Mouse (Mus musculus) layer of hippocampus, postnatal 14 days (tissue): ENCODE data around the gene Olfr1532-ps1. TPM values are rescaled to one million over a fixed set of nuclear protein-coding genes. Genes with fewer than 3 reads are reported as not detected.
"Not testable (repeated sequence)": the region's sequence is repeated elsewhere in the genome, so short reads cannot be mapped to it uniquely, and the experiment has no call there.

Experiments
- DNase-seq, 2 experiments: peaks; one replicate each; pipeline ENCODE4 v3.0.0; 2021 to 2022; ENCODE audit warnings: low spot score in 2 of 2, mixed read lengths in 1 of 2
- long read RNA-seq, 2 experiments: library from polyadenylated mRNA; stranded (forward); transcript quantifications; one replicate each; pipeline ENCODE4 v2.0.0; 2021
- total RNA-seq, 2 experiments: library from RNA; stranded (reverse); gene quantifications; 2 replicates each; pipeline ENCODE4 v1.2.3; 2021

Gene Olfr1532-ps1
- not detected for total RNA-seq
- long read RNA-seq, experiment 1 = 0 reads
- long read RNA-seq, experiment 2 = 0 reads

DNA sequence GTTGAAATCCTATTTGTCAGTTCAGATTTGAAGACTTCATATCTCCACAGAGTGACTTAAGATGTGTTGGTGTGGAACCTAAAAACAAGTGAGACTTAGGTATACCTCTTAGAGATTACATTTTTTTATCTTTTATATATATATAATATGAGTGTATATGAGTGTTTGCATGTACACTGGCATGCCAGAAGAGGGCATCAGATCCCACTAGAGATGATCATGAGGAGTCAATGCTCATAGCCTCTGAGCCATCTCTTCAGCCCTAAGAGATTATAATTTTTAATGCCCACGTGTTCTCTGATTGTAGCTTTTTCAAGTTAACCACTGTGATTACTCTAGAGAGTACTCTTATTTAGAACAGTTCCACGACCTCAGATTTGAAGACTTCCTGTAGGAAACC is at the start of gene Olfr1532-ps1:
Gene Olfr1532-ps1 (plus strand): TSS at position 326 of the 400 bp plus-strand sequence.
- no peak for DNase-seq

DNA sequence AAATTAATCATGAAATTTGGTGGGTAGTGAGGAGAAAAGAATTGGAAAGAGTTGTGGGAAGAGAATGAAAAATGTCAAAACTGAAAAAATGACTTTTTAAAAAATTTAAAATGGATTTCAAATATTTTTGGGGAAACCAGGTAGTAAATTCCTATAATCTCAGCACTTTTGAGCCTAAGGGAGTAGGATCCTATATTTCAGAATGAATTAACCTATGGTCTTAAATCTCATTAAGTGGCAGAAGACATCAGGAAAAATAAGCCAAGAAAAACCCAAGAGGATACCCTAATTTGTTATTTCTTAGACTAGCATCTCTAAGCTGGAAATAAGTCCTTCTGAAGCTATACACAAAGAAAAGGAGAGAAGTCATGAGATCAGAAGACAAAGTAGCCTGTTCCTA is 44.9 kb upstream of the Olfr1532-ps1 start, which contains the start of gene Olfr704:
Gene Olfr704 (plus strand): TSS at position 301 of the 400 bp plus-strand sequence.
- no peak for DNase-seq

DNA sequence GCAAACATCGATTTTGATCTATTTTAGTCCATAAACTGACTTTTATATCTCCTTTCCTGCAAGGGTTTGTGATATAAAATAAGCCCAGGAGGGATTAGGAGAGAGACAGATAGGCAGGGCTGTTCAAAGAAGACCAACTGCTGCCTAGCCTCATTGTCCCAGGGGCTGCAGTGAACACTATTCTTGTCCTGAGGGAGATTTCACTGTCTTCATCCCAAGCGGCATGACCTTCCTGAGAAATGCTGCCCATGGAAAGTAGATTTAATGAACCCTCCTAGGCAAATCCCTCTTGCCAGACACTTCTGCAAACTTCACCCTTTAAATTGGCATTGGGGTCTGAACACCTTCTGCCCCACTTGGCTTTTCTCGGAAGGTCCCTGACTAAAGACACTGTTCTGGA is 31.0 kb upstream of the Olfr1532-ps1 start, which contains the start of gene Olfr705:
Gene Olfr705 (minus strand): TSS at position 101 of the 400 bp plus-strand sequence.
- DNase-seq = no peak

DNA sequence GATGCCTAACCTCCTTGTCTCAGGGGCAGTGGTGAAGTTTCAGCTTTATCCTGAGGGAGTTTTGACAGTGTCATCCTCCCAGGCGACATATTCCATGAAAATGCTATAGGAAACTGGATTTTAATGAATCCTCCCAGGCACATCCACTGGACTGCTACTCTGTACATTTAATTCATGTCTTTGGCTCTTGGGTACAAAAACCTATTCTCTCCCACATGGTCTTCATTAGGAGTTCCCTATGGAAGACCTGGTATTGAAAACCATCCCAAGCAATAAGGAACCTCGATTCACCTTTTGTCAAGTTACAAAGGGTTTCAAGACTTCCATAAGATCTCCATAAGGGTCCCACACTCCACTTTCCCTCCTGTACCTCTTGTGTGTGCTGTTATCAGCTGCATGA is 19.7 kb upstream of the Olfr1532-ps1 start, which contains the start of gene Olfr706:
Gene Olfr706 (minus strand): TSS at position 101 of the 400 bp plus-strand sequence.
- no peak for DNase-seq

DNA sequence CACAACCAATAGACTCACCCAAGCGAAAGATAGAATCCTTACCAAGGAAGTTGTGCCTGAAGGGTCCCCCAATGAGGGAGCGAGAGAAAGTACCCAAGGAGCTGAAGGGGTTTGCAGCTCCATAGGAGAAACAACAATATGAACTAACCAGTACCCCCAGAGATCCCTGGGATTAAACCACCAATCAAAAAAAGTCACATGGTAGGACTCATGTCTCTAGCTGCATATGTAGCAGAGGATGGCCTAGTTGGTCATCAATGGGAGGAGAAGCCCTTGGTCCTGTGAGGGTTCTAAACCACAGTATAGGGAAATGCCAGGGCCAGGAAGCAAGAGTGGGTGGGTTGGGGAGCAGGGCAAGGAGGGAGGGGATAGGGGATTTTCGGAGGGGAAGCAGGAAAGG is 6.7 kb upstream of the Olfr1532-ps1 start, which contains the start of gene Olfr707:
Gene Olfr707 (minus strand): TSS at position 101 of the 400 bp plus-strand sequence.
- DNase-seq = not testable (repeated sequence)

DNA sequence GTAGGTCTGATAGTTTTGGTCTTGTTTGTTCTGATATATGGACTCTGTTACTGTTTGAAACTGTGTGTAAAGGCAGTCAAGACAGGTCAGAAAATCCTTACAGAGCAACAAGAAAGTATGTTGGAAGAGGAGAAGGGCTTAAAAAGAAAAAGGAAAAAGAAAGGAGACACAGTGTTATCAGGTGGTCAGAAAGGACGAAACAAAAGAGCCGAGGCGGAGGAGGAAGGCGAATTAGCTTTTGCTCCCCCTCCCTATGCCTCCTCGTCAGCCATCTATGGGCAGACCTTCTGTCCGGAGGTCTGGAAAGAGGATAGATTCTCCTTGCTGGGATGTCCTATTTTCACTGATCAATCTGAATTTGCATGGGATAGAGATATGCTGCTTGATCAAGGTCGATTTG is 13.2 kb downstream of the Olfr1532-ps1 start:
- DNase-seq = not testable (repeated sequence)

DNA sequence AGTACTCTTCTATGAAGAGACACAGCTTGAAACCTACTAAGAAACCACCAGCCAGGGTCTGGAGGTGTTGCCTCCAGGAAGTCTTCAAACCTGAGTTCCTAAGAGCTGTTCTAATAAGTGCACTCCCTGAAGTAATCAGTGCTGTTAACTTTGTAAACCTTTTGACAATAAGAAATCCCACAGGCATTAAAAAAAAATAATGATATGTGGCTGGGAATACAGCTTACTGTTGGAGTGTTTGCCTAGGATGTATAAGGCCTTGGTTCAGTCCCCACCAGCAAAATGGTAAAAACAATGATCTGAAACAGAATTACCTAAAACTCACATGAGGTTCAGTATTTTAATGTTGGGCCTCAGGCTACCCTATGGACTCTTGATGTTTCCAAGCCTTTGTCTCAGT is 24.3 kb downstream of the Olfr1532-ps1 start, which contains the start of gene Olfr709-ps1:
Gene Olfr709-ps1 (minus strand): TSS at position 101 of the 400 bp plus-strand sequence.
- no peak for DNase-seq

DNA sequence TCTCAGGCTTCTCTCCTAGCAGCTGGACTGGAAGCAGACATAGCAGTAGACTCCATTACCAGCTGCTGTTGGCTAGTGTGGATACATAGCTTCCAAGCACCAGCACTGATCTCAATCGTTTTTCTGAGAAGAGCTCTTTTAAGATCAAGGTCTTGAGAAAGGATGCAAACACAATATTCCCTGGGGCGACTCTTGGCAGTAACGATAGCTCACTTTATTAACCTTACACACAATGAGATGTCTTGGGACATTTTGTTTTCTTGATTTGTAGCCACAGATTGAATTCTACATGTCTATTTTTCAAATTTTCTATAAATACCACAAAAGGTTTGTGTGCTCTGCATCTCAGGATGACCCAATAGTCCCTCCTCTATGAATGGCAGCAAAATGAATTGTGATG is 40.4 kb downstream of the Olfr1532-ps1 start, which contains the start of gene Olfr710:
Gene Olfr710 (minus strand): TSS at position 101 of the 400 bp plus-strand sequence.
- DNase-seq = no peak

DNA sequence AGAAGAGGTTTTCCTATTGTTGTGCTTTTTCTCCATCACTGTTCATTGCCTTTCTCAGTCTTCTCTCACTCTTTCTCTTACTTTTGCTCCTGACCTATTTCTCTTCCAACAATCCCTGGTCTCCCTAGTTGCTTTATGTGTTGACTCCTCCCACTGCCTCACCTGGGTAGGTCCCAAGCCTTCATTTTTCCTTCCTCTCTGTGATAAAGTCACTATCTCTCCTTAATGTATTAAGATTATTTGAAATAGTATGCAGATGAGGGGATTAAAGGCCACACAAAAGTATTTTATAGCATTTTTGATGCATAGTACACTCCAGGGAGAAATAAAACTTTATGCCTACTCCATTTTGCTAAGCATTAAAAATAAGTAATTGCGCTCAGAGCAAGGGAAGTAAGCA is 56.0 kb downstream of the Olfr1532-ps1 start, which contains the start of gene Olfr6:
Gene Olfr6 (minus strand): TSS at position 101 of the 400 bp plus-strand sequence.
- DNase-seq = no peak

Other genes with a start within 250 kb of the Olfr1532-ps1 start
- not detected for gene Olfr693, start 227.4 kb upstream of the Olfr1532-ps1 start, total RNA-seq
- not detected for gene Olfr694, start 216.2 kb upstream of the Olfr1532-ps1 start, total RNA-seq
- gene Olfr695, start 191.6 kb upstream of the Olfr1532-ps1 start, total RNA-seq = not detected
- gene Olfr697, start 165.6 kb upstream of the Olfr1532-ps1 start, total RNA-seq = not detected
- not detected for gene Olfr698, start 152.6 kb upstream of the Olfr1532-ps1 start, total RNA-seq
- not detected for gene Olfr699, start 114.8 kb upstream of the Olfr1532-ps1 start, total RNA-seq
- gene Olfr700, start 99.2 kb upstream of the Olfr1532-ps1 start, total RNA-seq = not detected
- not detected for gene Olfr701, start 93.9 kb upstream of the Olfr1532-ps1 start, total RNA-seq
- not detected for gene Olfr702, start 74.1 kb upstream of the Olfr1532-ps1 start, total RNA-seq
- not detected for gene Olfr703, start 64.6 kb upstream of the Olfr1532-ps1 start, total RNA-seq
- not detected for gene Olfr704, start 44.8 kb upstream of the Olfr1532-ps1 start, total RNA-seq
- gene Olfr705, start 31.1 kb upstream of the Olfr1532-ps1 start, total RNA-seq = not detected
- gene Olfr706, start 19.8 kb upstream of the Olfr1532-ps1 start, total RNA-seq = not detected
- gene Olfr707, start 6.8 kb upstream of the Olfr1532-ps1 start, total RNA-seq = not detected
- not detected for gene Olfr709-ps1, start 24.2 kb downstream of the Olfr1532-ps1 start, total RNA-seq
- not detected for gene Olfr710, start 40.3 kb downstream of the Olfr1532-ps1 start, total RNA-seq
- under 1 TPM in 1 of 2 experiments, not detected in 1; 0.05 TPM for gene Olfr6, start 55.9 kb downstream of the Olfr1532-ps1 start, total RNA-seq
- gene Olfr711, start 67.5 kb downstream of the Olfr1532-ps1 start, total RNA-seq = not detected
- not detected for gene Olfr2, start 98.1 kb downstream of the Olfr1532-ps1 start, total RNA-seq
- not detected for gene Olfr713, start 123.2 kb downstream of the Olfr1532-ps1 start, total RNA-seq
- not detected for gene Olfr714, start 163.0 kb downstream of the Olfr1532-ps1 start, total RNA-seq
- gene Olfr17, start 185.2 kb downstream of the Olfr1532-ps1 start, total RNA-seq = not detected
- gene Olfr715b, start 202.4 kb downstream of the Olfr1532-ps1 start, total RNA-seq = not detected
- gene Olfr715, start 223.1 kb downstream of the Olfr1532-ps1 start, total RNA-seq = not detected
- gene Olfr716, start 230.3 kb downstream of the Olfr1532-ps1 start, total RNA-seq = not detected